Mouse (Mus musculus) ES-Bruce4 (cell line): Measurements from ENCODE around the gene 2900026A02Rik. TPM values are rescaled to one million over a fixed set of nuclear protein-coding genes. Genes with fewer than 3 reads are reported as not detected.

Experiments used
- H3K27ac ChIP-seq: 2 replicates; pipeline ENCODE4 v1.5.1; 2012; ENCODE audit warnings: low read length, inconsistent platforms; ENCODE audit not compliant: insufficient read depth
- H3K27me3 ChIP-seq: 2 replicates; pipeline ENCODE4 v1.6.1; 2012; ENCODE audit warnings: mild to moderate bottlenecking, low read length, inconsistent platforms; ENCODE audit not compliant: control insufficient read depth, poor library complexity, insufficient read depth, severe bottlenecking
- H3K36me3 ChIP-seq: 2 replicates; pipeline ENCODE4 v1.6.1; 2012; ENCODE audit warnings: inconsistent platforms, mild to moderate bottlenecking, low read length, moderate library complexity; ENCODE audit not compliant: control insufficient read depth, poor library complexity, insufficient read depth, severe bottlenecking
- H3K4me1 ChIP-seq: one replicate; pipeline ENCODE4 v1.8.1; 2011; ENCODE audit warnings: low read length; ENCODE audit not compliant: control insufficient read depth, insufficient read depth
- H3K4me3 ChIP-seq: 2 replicates; pipeline ENCODE4 v1.5.1; 2011; ENCODE audit warnings: low read depth, mild to moderate bottlenecking, low read length
- H3K9ac ChIP-seq: 2 replicates; pipeline ENCODE4 v1.6.1; 2012; ENCODE audit warnings: low read depth, mild to moderate bottlenecking, inconsistent platforms; ENCODE audit not compliant: poor library complexity, severe bottlenecking
- H3K9me3 ChIP-seq: replicated peaks from 2 replicates; pipeline ENCODE4 v1.6.1; 2012; ENCODE audit warnings: mild to moderate bottlenecking, low read length, inconsistent platforms; ENCODE audit not compliant: control insufficient read depth, poor library complexity, insufficient read depth, severe bottlenecking
- CTCF ChIP-seq: IDR thresholded peaks from one replicate; pipeline ENCODE4 v1.8.1; 2011; ENCODE audit warnings: low read depth, low read length
- EP300 ChIP-seq: IDR thresholded peaks from 2 replicates; pipeline ENCODE4 v1.6.1; 2011; ENCODE audit warnings: low read depth, low read length; ENCODE audit not compliant: insufficient read depth
- POLR2A ChIP-seq: IDR thresholded peaks from one replicate; pipeline ENCODE4 v1.8.1; 2011; ENCODE audit warnings: low read length; ENCODE audit not compliant: insufficient read depth
- polyA plus RNA-seq: library from polyadenylated mRNA; stranded (reverse); fragments of >200 nt; gene quantifications from 2 replicates; pipeline ENCODE4 v1.2.4, GENCODE M21; 2011; ENCODE audit warnings: low read depth; ENCODE audit not compliant: missing spikeins, insufficient read depth, insufficient read length

2900026A02Rik gene
- polyA plus RNA-seq, 1 experiment, result 14.2 TPM

DNA sequence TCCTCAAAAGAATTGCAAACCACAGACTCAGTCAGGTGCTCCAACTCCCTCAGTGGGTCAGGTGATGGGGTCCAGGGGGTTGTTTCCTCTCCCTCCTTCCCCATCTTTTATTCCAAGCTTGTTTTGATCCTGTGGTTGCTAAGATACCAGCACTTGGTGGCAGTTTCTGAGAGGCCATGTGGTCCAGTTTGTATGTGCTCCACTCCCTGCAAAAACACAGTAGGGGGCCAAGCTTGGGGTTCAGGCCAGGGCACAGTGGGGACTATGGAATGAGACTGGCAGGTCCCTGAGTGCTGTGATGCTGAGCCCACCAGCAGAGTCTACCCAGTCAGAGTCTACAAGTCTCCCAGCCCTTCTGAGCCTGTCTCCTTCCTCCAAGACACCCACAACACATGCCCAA, 171.2 kb downstream of the 2900026A02Rik start:
- no peaks in the 10 kb centered on the region for H3K4me1 ChIP-seq
- H3K9ac ChIP-seq, result no peak overlapping the region
- H3K36me3 ChIP-seq, result no peaks in the 10 kb centered on the region
- H3K9me3 ChIP-seq, result no peaks in the 10 kb centered on the region
- H3K27me3 ChIP-seq, result no peaks in the 10 kb centered on the region
- no peak overlapping the region for H3K4me3 ChIP-seq
- TF ChIP-seq POLR2A (no peak), CTCF (no peak), EP300 (no peak)
- H3K27ac ChIP-seq, result no peak overlapping the region

- H3K9ac ChIP-seq, result no peak overlapping the region
- no peaks in the 10 kb centered on the region for H3K4me1 ChIP-seq
- no peak for TF ChIP-seq POLR2A
- H3K4me3 ChIP-seq, result no peak overlapping the region
- H3K27ac ChIP-seq, result no peak overlapping the region
- no peaks in the 10 kb centered on the region for H3K9me3 ChIP-seq
- no peaks in the 10 kb centered on the region for H3K27me3 ChIP-seq
- no peaks in the 10 kb centered on the region for H3K36me3 ChIP-seq
These were observed 175.3 kb downstream of the 2900026A02Rik start for GRCm38 (mm10) chr5:113045511-113046273.

DNA sequence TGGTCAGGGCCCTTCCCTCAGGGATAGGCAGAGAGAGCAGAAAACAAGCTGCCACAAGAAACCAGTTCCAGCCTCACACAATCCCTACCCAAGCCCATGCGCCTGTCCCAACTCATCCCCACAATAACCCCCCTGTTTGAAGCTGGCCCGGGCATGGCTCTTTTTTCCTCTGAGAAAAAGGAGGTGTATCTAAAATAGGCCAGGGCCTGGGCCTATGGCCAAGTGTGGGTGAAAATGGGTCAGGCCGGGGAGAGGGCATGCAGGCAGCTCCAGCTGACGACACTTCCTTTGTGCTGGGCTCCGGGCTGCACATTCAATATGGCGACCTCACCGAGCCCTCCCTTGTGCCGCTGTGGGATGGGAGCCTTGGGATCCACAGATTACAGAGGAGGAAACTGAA, 177.5 kb downstream of the 2900026A02Rik start:
- Histone ChIP-seq H3K27me3 (no peaks in the 10 kb centered on the region), H3K4me3 (no peak overlapping the region), H3K9me3 (no peaks in the 10 kb centered on the region), H3K4me1 (no peaks in the 10 kb centered on the region), H3K9ac (no peak overlapping the region), H3K36me3 (no peaks in the 10 kb centered on the region), H3K27ac (no peak overlapping the region)
- TF ChIP-seq POLR2A (no peak), CTCF (no peak), EP300 (no peak)

DNA sequence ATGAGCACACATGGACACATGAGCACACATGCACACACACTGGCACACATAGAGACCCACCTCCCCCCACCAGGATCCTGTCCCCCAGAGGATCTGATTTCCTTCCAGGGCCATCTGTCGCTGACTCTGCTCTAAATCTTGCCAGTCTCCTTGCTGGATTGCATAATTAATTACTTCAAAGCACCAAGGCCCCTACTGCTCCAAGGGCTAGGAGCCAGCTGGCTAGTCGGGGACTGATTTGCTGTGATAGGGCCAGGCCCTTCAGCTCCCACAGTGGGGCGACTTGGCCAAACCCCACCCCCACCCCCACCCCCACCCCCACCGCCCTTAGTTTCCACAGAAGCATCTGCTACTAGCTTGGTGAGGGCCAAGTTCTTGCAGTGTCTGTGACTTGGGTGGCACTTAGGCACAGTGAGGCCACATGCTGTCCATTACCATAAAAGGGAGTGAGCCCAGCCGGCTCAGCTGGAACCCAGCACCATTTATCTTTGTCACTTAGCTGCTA, 179.4 kb downstream of the 2900026A02Rik start:
- TF ChIP-seq EP300, result no peak
- H3K9ac ChIP-seq, result no peak overlapping the region
- no peak overlapping the region for H3K27ac ChIP-seq

GRCm38 (mm10) chr5:113040776-113041175, 180.3 kb downstream of the 2900026A02Rik start:
- H3K9ac ChIP-seq, result no peak overlapping the region
- H3K4me1 ChIP-seq, result no peaks in the 10 kb centered on the region
- no peaks in the 10 kb centered on the region for H3K36me3 ChIP-seq
- H3K9me3 ChIP-seq, result no peaks in the 10 kb centered on the region
- no peak overlapping the region for H3K4me3 ChIP-seq
- no peak for TF ChIP-seq POLR2A
- H3K27ac ChIP-seq, result no peak overlapping the region
- H3K27me3 ChIP-seq, result no peaks in the 10 kb centered on the region

More for the DNA sequence above, 179.4 kb downstream of the 2900026A02Rik start:
- Histone ChIP-seq H3K9me3 (no peaks in the 10 kb centered on the region), H3K4me3 (no peak overlapping the region), H3K27me3 (no peaks in the 10 kb centered on the region), H3K4me1 (no peaks in the 10 kb centered on the region), H3K36me3 (no peaks in the 10 kb centered on the region)

DNA sequence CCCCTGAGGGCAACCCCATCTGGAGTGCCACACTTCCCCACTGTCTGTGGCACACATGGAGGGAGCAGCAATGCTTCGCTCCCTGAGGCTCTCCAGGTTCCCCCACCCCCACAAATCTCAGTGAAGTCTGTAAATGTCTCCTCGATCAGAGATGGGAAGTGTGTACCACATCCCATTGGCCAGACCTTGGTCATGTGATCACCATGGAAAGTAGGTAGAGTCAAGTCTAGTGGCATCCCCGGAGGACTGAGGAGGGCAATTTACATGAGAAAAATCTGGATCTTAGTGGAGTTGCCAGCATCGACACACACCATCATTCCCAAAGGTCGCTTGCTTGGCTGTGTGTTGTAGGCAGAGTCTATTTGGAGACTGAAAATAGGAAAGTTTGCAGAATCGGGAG, 182.4 kb downstream of the 2900026A02Rik start:
- TF ChIP-seq CTCF, result no peak
- TF ChIP-seq EP300, result no peak
- Histone ChIP-seq H3K9me3 (no peaks in the 10 kb centered on the region), H3K4me1 (no peaks in the 10 kb centered on the region), H3K36me3 (no peaks in the 10 kb centered on the region), H3K27me3 (no peaks in the 10 kb centered on the region), H3K9ac (no peak overlapping the region), H3K27ac (no peak overlapping the region), H3K4me3 (no peak overlapping the region)

Other genes starting within 250 kb of the 2900026A02Rik start
- 5.1 and 5.3 TPM in 2 replicates for gene Grk3, start 205.4 kb downstream of the 2900026A02Rik start, polyA plus RNA-seq
- gene Crybb2, start 151.1 kb downstream of the 2900026A02Rik start, polyA plus RNA-seq, result not detected in 2 replicates
- 1.0 TPM in 1 of 2 replicates, not detected in the other for gene Crybb3, start 139.7 kb downstream of the 2900026A02Rik start, polyA plus RNA-seq
- gene Tmem211, start 5.7 kb upstream of the 2900026A02Rik start, polyA plus RNA-seq, result 0.76 and 0.97 TPM in 2 replicates
- 11.7 and 12.6 TPM in 2 replicates for gene Sgsm1, start 89.5 kb upstream of the 2900026A02Rik start, polyA plus RNA-seq
- not detected in 2 replicates for gene Aym1, start 136.1 kb upstream of the 2900026A02Rik start, polyA plus RNA-seq